Mouse (Mus musculus): ENCODE data around the gene Cbarp.

DNA sequence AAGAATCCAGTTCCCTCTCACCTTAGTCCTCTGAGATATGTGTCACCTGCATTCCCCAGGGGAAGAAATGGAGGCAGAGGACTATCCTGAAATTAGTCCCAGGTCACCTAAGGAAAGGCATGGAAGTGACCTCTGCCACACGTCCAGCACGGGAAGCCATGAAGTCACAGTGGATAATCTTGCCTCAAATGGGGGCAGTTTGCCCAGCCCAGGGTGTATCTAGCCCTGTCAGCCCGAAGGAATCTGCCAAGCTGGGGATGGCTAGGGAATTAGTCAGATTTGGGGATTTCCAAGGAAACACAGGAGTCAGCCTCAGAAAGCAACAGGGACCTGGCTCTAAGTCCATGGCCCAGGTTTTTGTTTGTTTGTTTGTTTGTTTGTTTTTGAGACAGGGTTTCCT is 36.5 kb downstream of the Cbarp start:
- no peak for TF ChIP-seq CTCF (IDR thresholded peaks at IDR 0.05)
- no peak for TF ChIP-seq EP300 (IDR thresholded peaks at IDR 0.05)

Data from lung, postnatal 0 days (tissue).